Mouse (Mus musculus): Measurements from ENCODE around the gene Fshr. TPM values are rescaled to one million over a fixed set of nuclear protein-coding genes. Genes with fewer than 3 reads are reported as not detected.
A peak's percentile ranks its signal among the peaks of the same experiment; 100 is the strongest.
"Not testable (repeated sequence)": the region's sequence is repeated elsewhere in the genome, so short reads cannot be mapped to it uniquely, and the experiment has no call there.

The Fshr gene
- total RNA-seq, 1 experiment: not detected

DNA sequence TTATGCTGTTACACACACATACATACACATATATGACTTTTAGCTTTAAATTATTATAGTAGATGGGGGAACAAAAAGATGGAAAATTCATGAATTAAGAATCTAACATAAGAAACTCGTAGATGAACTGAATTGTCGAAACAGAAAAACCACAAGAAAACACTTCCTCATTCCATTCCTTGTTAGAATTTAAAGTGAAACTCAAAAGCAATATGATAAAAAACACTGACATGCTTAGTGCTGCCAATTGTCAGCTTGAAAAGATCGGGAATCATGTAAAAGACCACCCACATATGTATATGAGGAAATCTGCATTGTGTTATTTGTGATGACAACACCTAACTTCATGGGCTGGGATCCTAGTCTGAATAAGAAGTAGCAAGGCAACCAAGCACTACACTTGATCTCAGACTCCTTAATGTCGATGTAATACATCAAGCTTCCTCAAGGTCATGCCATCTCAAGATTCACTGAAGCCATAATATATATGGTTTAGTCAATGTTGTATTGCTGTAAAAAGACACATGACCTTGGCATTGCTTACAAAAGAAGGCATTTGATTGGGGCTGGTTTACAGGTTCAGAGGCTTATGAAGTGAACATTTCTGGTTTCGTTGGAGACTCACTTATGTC lies 99.6 kb downstream of the Fshr start:
- Histone ChIP-seq H3K4me3 (ENCODE audit: insufficient read depth in 1 of 2, low read depth in 1 of 2, low read length in 2 of 2, poor library complexity in 1 of 2, severe bottlenecking in 1 of 2) (no peak overlapping the region), H3K36me3 (ENCODE audit: control insufficient read depth, insufficient read depth, low read length, poor library complexity, severe bottlenecking) (no peaks in the 10 kb centered on the region), H3K27ac (ENCODE audit: insufficient read depth, low read depth, low read length, poor library complexity, severe bottlenecking) (no peak overlapping the region), H3K9ac (ENCODE audit: insufficient read depth, low read depth, low read length, poor library complexity, severe bottlenecking) (no peak overlapping the region), H3K9me3 (ENCODE audit: control insufficient read depth, insufficient read depth, low read depth, low read length) (no peaks in the 10 kb centered on the region), H3K4me1 (ENCODE audit: control insufficient read depth in 2 of 2, insufficient read depth in 2 of 2, low read length in 2 of 2, poor library complexity in 1 of 2) (no peaks in the 10 kb centered on the region)
- no peak for DNase-seq (ENCODE audit: low read depth, low spot score)
- in situ Hi-C loops (cut with MboI; ENCODE audit: low sequenced_read_pairs in 2 of 2, unreplicated experiment in 2 of 2): no loop called here
- TF ChIP-seq HCFC1 (IDR thresholded peaks at IDR 0.05; ENCODE audit: borderline replicate concordance, insufficient read depth, low read length) (no peak), CHD2 (IDR thresholded peaks at IDR 0.05; ENCODE audit: low read depth, low read length) (no peak), MAFK (IDR thresholded peaks at IDR 0.05; ENCODE audit: insufficient read depth, low read depth, low read length) (no peak), ZC3H11A (IDR thresholded peaks at IDR 0.05; ENCODE audit: borderline replicate concordance, low read depth, low read length) (no peak), ZNF384 (IDR thresholded peaks at IDR 0.05; ENCODE audit: low read depth, low read length) (no peak)

DNA sequence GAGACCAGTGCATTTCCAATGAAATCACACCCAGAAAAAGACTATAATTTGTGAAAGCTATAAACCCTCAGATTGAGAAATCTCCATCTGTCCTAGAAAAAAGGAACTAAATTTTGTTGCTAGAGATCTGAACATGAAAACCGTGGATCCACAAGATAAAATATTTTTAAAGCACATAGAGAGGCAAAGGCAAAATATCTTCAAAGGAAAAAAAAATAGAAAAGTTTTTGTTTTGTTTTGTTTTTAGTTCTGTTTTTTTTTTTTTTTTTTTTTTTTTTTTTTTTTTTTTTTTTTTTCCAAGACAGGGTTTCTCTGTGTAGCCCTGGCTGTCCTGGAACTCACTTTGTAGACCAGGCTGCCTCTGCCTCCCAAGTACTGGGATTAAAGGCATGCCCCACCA lies 100.7 kb downstream of the Fshr start:
- DNase-seq (ENCODE audit: low read depth, low spot score); H3K36me3 ChIP-seq (ENCODE audit: control insufficient read depth, insufficient read depth, low read length, poor library complexity, severe bottlenecking); H3K9ac ChIP-seq (ENCODE audit: insufficient read depth, low read depth, low read length, poor library complexity, severe bottlenecking); H3K9me3 ChIP-seq (ENCODE audit: control insufficient read depth, insufficient read depth, low read depth, low read length); H3K4me3 ChIP-seq (ENCODE audit: insufficient read depth in 1 of 2, low read depth in 1 of 2, low read length in 2 of 2, poor library complexity in 1 of 2, severe bottlenecking in 1 of 2); H3K4me1 ChIP-seq (ENCODE audit: control insufficient read depth in 2 of 2, insufficient read depth in 2 of 2, low read length in 2 of 2, poor library complexity in 1 of 2); H3K27ac ChIP-seq (ENCODE audit: insufficient read depth, low read depth, low read length, poor library complexity, severe bottlenecking); in situ Hi-C loops (cut with MboI; ENCODE audit: low sequenced_read_pairs in 2 of 2, unreplicated experiment in 2 of 2): not testable (repeated sequence)
- peak; percentile 48; the same call in 1 of the 2 replicates for TF ChIP-seq ZNF384 (IDR thresholded peaks at IDR 0.05; ENCODE audit: low read depth, low read length)

DNA sequence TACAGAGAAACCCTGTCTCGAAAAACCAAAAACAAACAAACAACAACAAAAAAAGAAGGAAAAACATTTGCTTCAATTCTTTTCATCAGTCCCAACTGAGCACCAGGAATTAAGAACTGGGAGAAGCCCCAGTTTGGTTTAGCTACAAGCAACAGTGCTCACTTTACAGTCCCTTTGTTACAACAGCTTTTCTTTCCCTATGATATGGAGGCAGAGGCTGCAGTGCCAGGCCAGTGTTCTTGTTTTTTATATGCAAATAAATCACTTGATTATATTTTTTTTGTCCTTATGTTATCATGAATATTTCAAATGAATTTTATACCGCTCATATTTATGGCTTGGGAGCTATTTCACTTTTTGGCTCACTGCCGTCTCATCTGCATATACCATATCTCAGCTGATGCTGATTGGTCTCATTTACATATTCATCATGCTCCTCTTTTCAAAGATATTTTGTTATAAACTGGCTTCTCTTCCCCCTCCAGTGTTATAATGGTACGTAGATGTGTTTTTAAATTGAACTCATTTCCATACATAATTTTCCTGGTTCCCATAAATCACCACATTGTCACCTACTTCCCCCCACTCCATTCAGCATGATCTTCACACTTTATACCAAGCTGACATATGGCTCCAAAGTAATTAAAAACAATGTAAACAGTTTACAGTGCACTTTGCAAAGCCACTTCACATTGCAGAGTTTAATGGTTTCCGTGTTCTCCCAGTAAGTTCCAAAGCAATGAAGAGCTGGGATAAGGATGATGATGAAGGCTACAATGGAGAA lies 110.6 kb downstream of the Fshr start:
- in situ Hi-C loops (cut with MboI; ENCODE audit: low sequenced_read_pairs in 2 of 2, unreplicated experiment in 2 of 2): no loop called here
- no peak for TF ChIP-seq HCFC1 (IDR thresholded peaks at IDR 0.05; ENCODE audit: borderline replicate concordance, insufficient read depth, low read length)
- no peak for TF ChIP-seq ZNF384 (IDR thresholded peaks at IDR 0.05; ENCODE audit: low read depth, low read length)
- TF ChIP-seq MAFK (IDR thresholded peaks at IDR 0.05; ENCODE audit: insufficient read depth, low read depth, low read length): no peak
- no peak for TF ChIP-seq ZC3H11A (IDR thresholded peaks at IDR 0.05; ENCODE audit: borderline replicate concordance, low read depth, low read length)
- TF ChIP-seq CHD2 (IDR thresholded peaks at IDR 0.05; ENCODE audit: low read depth, low read length): no peak
- Histone ChIP-seq H3K4me3 (ENCODE audit: insufficient read depth in 1 of 2, low read depth in 1 of 2, low read length in 2 of 2, poor library complexity in 1 of 2, severe bottlenecking in 1 of 2) (no peak overlapping the region), H3K27ac (ENCODE audit: insufficient read depth, low read depth, low read length, poor library complexity, severe bottlenecking) (no peak overlapping the region), H3K9me3 (ENCODE audit: control insufficient read depth, insufficient read depth, low read depth, low read length) (no peaks in the 10 kb centered on the region), H3K36me3 (ENCODE audit: control insufficient read depth, insufficient read depth, low read length, poor library complexity, severe bottlenecking) (no peaks in the 10 kb centered on the region), H3K9ac (ENCODE audit: insufficient read depth, low read depth, low read length, poor library complexity, severe bottlenecking) (no peak overlapping the region), H3K4me1 (ENCODE audit: control insufficient read depth in 2 of 2, insufficient read depth in 2 of 2, low read length in 2 of 2, poor library complexity in 1 of 2) (no peaks in the 10 kb centered on the region)
- no peak for DNase-seq (ENCODE audit: low read depth, low spot score)

DNA sequence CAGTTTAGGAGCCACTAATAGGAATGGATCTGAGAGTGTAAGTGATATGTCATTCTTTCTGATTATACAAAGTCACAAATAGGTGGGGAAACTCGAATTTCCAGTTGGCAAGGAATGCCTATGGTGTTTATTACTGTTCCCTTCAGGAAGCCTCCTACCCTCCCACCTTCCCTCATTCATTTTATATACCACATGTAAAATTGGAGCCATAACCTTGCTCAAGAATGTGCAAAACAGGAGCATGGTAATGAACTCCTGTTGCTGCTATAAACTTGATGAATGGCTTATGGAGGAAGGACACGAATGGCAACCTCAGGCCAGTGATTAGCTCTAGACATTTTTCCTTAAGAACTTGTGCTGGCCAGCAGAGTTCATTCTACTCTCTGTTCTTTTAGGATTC lies 117.6 kb downstream of the Fshr start:
- no peak overlapping the region for H3K9ac ChIP-seq (ENCODE audit: insufficient read depth, low read depth, low read length, poor library complexity, severe bottlenecking)
- H3K9me3 ChIP-seq (ENCODE audit: control insufficient read depth, insufficient read depth, low read depth, low read length): no peaks in the 10 kb centered on the region
- no peaks in the 10 kb centered on the region for H3K4me1 ChIP-seq (ENCODE audit: control insufficient read depth in 2 of 2, insufficient read depth in 2 of 2, low read length in 2 of 2, poor library complexity in 1 of 2)
- in situ Hi-C loops (cut with MboI; ENCODE audit: low sequenced_read_pairs in 2 of 2, unreplicated experiment in 2 of 2): no loop called here
- TF ChIP-seq ZNF384 (IDR thresholded peaks at IDR 0.05; ENCODE audit: low read depth, low read length) (no peak), MAFK (IDR thresholded peaks at IDR 0.05; ENCODE audit: insufficient read depth, low read depth, low read length) (no peak), CHD2 (IDR thresholded peaks at IDR 0.05; ENCODE audit: low read depth, low read length) (no peak), ZC3H11A (IDR thresholded peaks at IDR 0.05; ENCODE audit: borderline replicate concordance, low read depth, low read length) (no peak), HCFC1 (IDR thresholded peaks at IDR 0.05; ENCODE audit: borderline replicate concordance, insufficient read depth, low read length) (no peak)
- no peak overlapping the region for H3K27ac ChIP-seq (ENCODE audit: insufficient read depth, low read depth, low read length, poor library complexity, severe bottlenecking)
- no peak overlapping the region for H3K4me3 ChIP-seq (ENCODE audit: insufficient read depth in 1 of 2, low read depth in 1 of 2, low read length in 2 of 2, poor library complexity in 1 of 2, severe bottlenecking in 1 of 2)
- H3K36me3 ChIP-seq (ENCODE audit: control insufficient read depth, insufficient read depth, low read length, poor library complexity, severe bottlenecking): no peaks in the 10 kb centered on the region
- DNase-seq (ENCODE audit: low read depth, low spot score): no peak

Measured in ES-E14 (cell line).